Mouse (Mus musculus) embryonic fibroblast, embryonic 13.5 days (primary cell): ENCODE results near the gene Taf5. TPM values are rescaled to one million over a fixed set of nuclear protein-coding genes. Genes with fewer than 3 reads are reported as not detected.

Experiments used
- H3K27ac ChIP-seq: 2 replicates; pipeline ENCODE4 v1.5.1; 2012; ENCODE audit warnings: low read length, control low read depth, inconsistent platforms; ENCODE audit not compliant: insufficient read depth
- H3K4me1 ChIP-seq: 2 replicates; pipeline ENCODE4 v1.6.1; 2011; ENCODE audit warnings: low read length; ENCODE audit not compliant: control insufficient read depth, insufficient read depth
- H3K4me3 ChIP-seq: 2 replicates; pipeline ENCODE4 v1.5.1; 2011; ENCODE audit warnings: mild to moderate bottlenecking, control low read depth, low read length; ENCODE audit not compliant: insufficient read depth
- CTCF ChIP-seq: IDR thresholded peaks from 2 replicates; pipeline ENCODE4 v1.5.1; 2011; ENCODE audit warnings: mild to moderate bottlenecking, control low read depth, low read length, moderate library complexity, borderline replicate concordance; ENCODE audit not compliant: insufficient read depth
- POLR2A ChIP-seq: IDR thresholded peaks from 2 replicates; pipeline ENCODE4 v1.6.1; 2011; ENCODE audit warnings: low read depth, mild to moderate bottlenecking, control low read depth, low read length, moderate library complexity
- polyA plus RNA-seq: library from polyadenylated mRNA; stranded (reverse); fragments of >200 nt; gene quantifications from 2 replicates; pipeline ENCODE4 v1.2.4, GENCODE M21; 2011; ENCODE audit warnings: low read depth; ENCODE audit not compliant: missing spikeins, insufficient read length

Gene Taf5
- polyA plus RNA-seq, 1 experiment = 5.9 TPM

DNA sequence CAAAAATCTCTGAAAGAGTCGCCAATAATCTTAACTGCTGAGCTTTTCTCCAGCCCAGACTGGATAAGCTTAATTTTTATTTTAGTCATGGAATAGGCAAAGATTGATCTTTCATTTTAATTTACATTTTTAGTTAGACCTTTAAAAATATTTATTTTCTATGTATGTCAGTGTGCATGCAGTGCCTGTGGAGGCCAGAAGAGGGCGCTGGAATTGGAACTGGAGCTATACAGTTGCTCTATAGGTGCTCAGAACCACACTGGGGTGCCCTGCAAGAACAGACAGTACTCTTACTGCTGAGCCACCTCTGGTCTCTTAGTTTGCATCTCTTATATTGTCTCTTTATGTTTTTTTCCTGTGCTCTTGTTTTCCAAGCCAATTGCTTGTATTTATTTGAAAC, 55.3 kb downstream of the Taf5 start:
- Histone ChIP-seq H3K27ac (no peak overlapping the region), H3K4me1 (no peaks in the 10 kb centered on the region), H3K4me3 (no peak overlapping the region)
- TF ChIP-seq POLR2A (no peak), CTCF (peak; percentile 36; the same call in 1 of the 2 replicates)

- Histone ChIP-seq H3K27ac (no peak overlapping the region), H3K4me3 (no peak overlapping the region), H3K4me1 (no peaks in the 10 kb centered on the region)
- TF ChIP-seq POLR2A (no peak), CTCF (no peak)
Observed at GRCm38 (mm10) chr19:47128164-47128563, 60.6 kb downstream of the Taf5 start.

DNA sequence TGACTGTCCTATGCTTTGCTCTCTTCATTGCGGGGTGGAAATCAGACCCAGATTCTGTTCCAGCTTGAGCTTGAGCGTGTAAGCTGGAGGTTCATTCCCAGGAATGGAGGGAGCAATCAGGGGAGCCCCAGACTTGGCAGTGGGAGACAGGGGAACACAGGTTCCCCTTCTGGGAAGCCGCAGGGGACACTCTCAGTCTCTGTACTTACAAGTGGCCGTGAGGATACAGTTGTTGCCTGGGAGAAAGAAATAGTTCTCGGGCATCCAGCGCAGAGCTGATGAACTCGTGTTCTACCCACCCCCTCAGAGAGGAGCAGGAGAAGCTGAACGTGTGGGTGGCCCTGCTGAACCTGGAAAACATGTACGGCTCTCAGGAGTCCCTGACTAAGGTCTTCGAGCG, 61.3 kb downstream of the Taf5 start:
- H3K4me3 ChIP-seq = no peak overlapping the region
- no peak for TF ChIP-seq CTCF
- no peak for TF ChIP-seq POLR2A
- no peaks in the 10 kb centered on the region for H3K4me1 ChIP-seq
- H3K27ac ChIP-seq = no peak overlapping the region

DNA sequence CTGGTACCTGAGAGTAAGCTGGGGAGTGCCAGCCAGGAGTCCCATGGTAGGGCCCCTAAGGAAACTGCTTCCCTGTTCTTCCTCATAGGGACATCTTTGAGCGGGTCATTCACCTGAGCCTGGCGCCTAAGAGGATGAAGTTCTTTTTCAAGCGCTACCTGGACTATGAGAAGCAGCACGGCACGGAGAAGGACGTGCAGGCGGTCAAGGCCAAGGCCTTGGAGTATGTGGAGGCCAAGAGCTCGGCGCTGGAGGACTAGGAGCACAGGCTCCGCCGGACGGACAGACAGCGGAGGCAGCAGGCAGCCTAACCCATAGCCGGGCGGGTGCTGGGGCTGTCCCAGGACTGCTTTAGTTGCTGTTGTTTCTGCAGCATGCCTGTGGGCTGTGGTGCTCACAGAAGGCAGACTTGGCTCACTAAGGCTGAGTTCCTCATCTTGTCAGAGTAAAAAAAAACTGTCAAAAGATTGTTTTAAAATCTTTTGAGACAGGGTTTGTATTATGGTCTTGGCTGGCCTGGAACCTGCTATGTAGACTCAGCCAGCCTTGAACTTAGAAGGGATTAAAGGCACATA, 63.1 kb downstream of the Taf5 start:
- no peak overlapping the region for H3K4me3 ChIP-seq
- H3K4me1 ChIP-seq = no peaks in the 10 kb centered on the region
- H3K27ac ChIP-seq = no peak overlapping the region
- TF ChIP-seq CTCF (no peak), POLR2A (no peak)

Other genes with a start within 250 kb of the Taf5 start
- gene Ina, start 53.0 kb upstream of the Taf5 start, polyA plus RNA-seq = not detected in 2 replicates
- gene Nt5c2, start 52.6 kb upstream of the Taf5 start, polyA plus RNA-seq = 39.7 and 50.5 TPM in 2 replicates
- gene Pcgf6, start 16.8 kb upstream of the Taf5 start, polyA plus RNA-seq = 13.3 and 18.4 TPM in 2 replicates
- gene Usmg5, start 22.9 kb downstream of the Taf5 start, polyA plus RNA-seq = 712 and 728 TPM in 2 replicates
- gene Pdcd11, start 23.0 kb downstream of the Taf5 start, polyA plus RNA-seq = 22.2 and 22.6 TPM in 2 replicates
- gene Calhm2, start 70.5 kb downstream of the Taf5 start, polyA plus RNA-seq = 13.7 and 15.2 TPM in 2 replicates
- gene Calhm1, start 76.5 kb downstream of the Taf5 start, polyA plus RNA-seq = not detected in 2 replicates
- not detected in 2 replicates for gene Calhm3, start 90.0 kb downstream of the Taf5 start, polyA plus RNA-seq
- gene Neurl1a, start 111.1 kb downstream of the Taf5 start, polyA plus RNA-seq = 2.6 and 3.5 TPM in 2 replicates